Mouse (Mus musculus) C2C12 (cell line): Measurements from ENCODE around the gene Bptf.

Source experiments
- CEBPB ChIP-seq: IDR thresholded peaks from one replicate; pipeline ENCODE4 v1.6.1; 2011; ENCODE audit warnings: low read depth, mild to moderate bottlenecking, control low read depth, moderate library complexity
- CTCF ChIP-seq: IDR thresholded peaks from one replicate; pipeline ENCODE4 v1.5.1; 2011; ENCODE audit not compliant: control insufficient read depth, insufficient read depth, insufficient read length
- FOSL1 ChIP-seq: IDR thresholded peaks from one replicate; pipeline ENCODE4 v1.8.0; 2011; ENCODE audit warnings: mild to moderate bottlenecking, low read length; ENCODE audit not compliant: poor library complexity, insufficient read depth, severe bottlenecking
- MAX ChIP-seq: IDR thresholded peaks from one replicate; pipeline ENCODE4 v1.6.1; 2011; ENCODE audit warnings: mild to moderate bottlenecking, control low read depth
- MYOD1 ChIP-seq: IDR thresholded peaks from one replicate; pipeline ENCODE4 v1.6.1; 2011; ENCODE audit warnings: low read depth; ENCODE audit not compliant: control insufficient read depth, insufficient read length
- MYOG ChIP-seq: IDR thresholded peaks from one replicate; pipeline ENCODE4 v1.6.1; 2011; ENCODE audit not compliant: control insufficient read depth, insufficient read length; ENCODE audit errors: extremely low read depth
- USF1 ChIP-seq: IDR thresholded peaks from one replicate; pipeline ENCODE4 v1.6.1; 2011; ENCODE audit warnings: low read depth, mild to moderate bottlenecking, control low read depth, moderate library complexity

- TF ChIP-seq USF1 (no peak), CTCF (no peak), MAX (no peak), MYOD1 (no peak), CEBPB (no peak), FOSL1 (no peak), MYOG (no peak)
These were observed 104.3 kb downstream of the Bptf start for GRCm38 (mm10) chr11:107027431-107028274.
